Mouse (Mus musculus) forebrain, postnatal 0 days (tissue): Measurements from ENCODE around the gene 4930412O13Rik. TPM values are rescaled to one million over a fixed set of nuclear protein-coding genes. Genes with fewer than 3 reads are reported as not detected.

Source experiments
- ATAC-seq: fragments of 200-750 bp; cut with Nextera tagmentation; 2 replicates; pipeline ENCODE4 v1.8.0; 2017; ENCODE audit warnings: mild to moderate bottlenecking, moderate library complexity
- DNase-seq: peaks from one replicate; pipeline ENCODE4 v3.0.0-alpha.2; 2015
- H3K27ac ChIP-seq: fragments of 300-500 bp; sonication (generic); 2 replicates; pipeline ENCODE4 v1.5.1; 2014; ENCODE audit warnings: low read depth, mild to moderate bottlenecking, antibody characterized with exemption, low read length, moderate library complexity, mixed read lengths
- H3K27me3 ChIP-seq: fragments of 300-500 bp; sonication (generic); 2 replicates; pipeline ENCODE4 v1.6.1; 2014; ENCODE audit warnings: mild to moderate bottlenecking, low read length, mixed read lengths; ENCODE audit not compliant: insufficient read depth
- H3K36me3 ChIP-seq: fragments of 300-500 bp; sonication (generic); 2 replicates; pipeline ENCODE4 v1.6.1; 2014; ENCODE audit warnings: mild to moderate bottlenecking, moderate library complexity; ENCODE audit not compliant: insufficient read depth
- H3K4me1 ChIP-seq: fragments of 300-500 bp; sonication (generic); 2 replicates; pipeline ENCODE4 v1.6.1; 2014; ENCODE audit warnings: antibody characterized with exemption; ENCODE audit not compliant: insufficient read depth
- H3K4me2 ChIP-seq: fragments of 300-500 bp; sonication (generic); 2 replicates; pipeline ENCODE4 v1.6.1; 2014; ENCODE audit warnings: low read depth, mild to moderate bottlenecking, moderate library complexity
- H3K4me3 ChIP-seq: fragments of 300-500 bp; sonication (generic); 2 replicates; pipeline ENCODE4 v1.5.1; 2014; ENCODE audit warnings: low read depth, low read length, mixed read lengths
- H3K9ac ChIP-seq: fragments of 300-500 bp; sonication (generic); 2 replicates; pipeline ENCODE4 v1.6.1; 2014; ENCODE audit warnings: mild to moderate bottlenecking
- H3K9me3 ChIP-seq: fragments of 300-500 bp; sonication (generic); 2 replicates; pipeline ENCODE4 v1.6.1; 2016; ENCODE audit warnings: low read length
- CTCF ChIP-seq: sonication (generic); IDR thresholded peaks from 2 replicates; pipeline ENCODE4 v1.5.1; 2016; ENCODE audit warnings: antibody characterized with exemption, control low read depth, low read depth
- WGBS: fragments of 180-500 bp; shearing (Covaris S2); extraction: QIAGEN DNeasy Blood & Tissue Kit; methylation state at CpG from one replicate; pipeline ENCODE4 v1.1.7; 2014; 5-methylcytosine and 5-hydroxymethylcytosine counted together
- polyA plus RNA-seq: library from polyadenylated mRNA; unstranded; fragments of >200 nt; fragmentation: Nextera tagmentation; extraction: Ambion mirVana; gene quantifications from 2 replicates; pipeline ENCODE4 v1.2.1, GENCODE M21; 2015
- total RNA-seq: library from RNA; depleted of rRNA; stranded (reverse); fragments of >200 nt; gene quantifications from 2 replicates; pipeline ENCODE4 v1.2.3, GENCODE M21; 2014; rRNA removed

Gene 4930412O13Rik
- total RNA-seq = not detected in 2 replicates
- not detected in 2 replicates for polyA plus RNA-seq

- no peak for TF ChIP-seq CTCF
- H3K27ac ChIP-seq = no peak within 1 kb of the TSS
- H3K4me3 ChIP-seq = peak within 1 kb of the TSS; percentile 12; the same call in 1 of the 2 replicates
- H3K9me3 ChIP-seq = no peaks in the 10 kb centered on the region
- peak within 1 kb of the TSS; percentile 15; the same call in 1 of the 2 replicates for H3K4me2 ChIP-seq
- H3K9ac ChIP-seq = no peak within 1 kb of the TSS
- no peak for ATAC-seq
- no peak for DNase-seq
- WGBS = under 1% methylated on average over 34 of the region's 35 CpGs
- H3K27me3 ChIP-seq = peaks cover 65% of the 10 kb centered on the region
- no peaks in the 10 kb centered on the region for H3K4me1 ChIP-seq
- no peaks in the 10 kb centered on the region for H3K36me3 ChIP-seq
Observed at GRCm38 (mm10) chr2:9881051-9881591, at the start of gene 4930412O13Rik. Gene 4930412O13Rik (plus strand): TSS chr2:9881252.

GRCm38 (mm10) chr2:9833712-9834111, 47.3 kb upstream of the 4930412O13Rik start:
- 88% methylated on average over 7 of the region's 7 CpGs for WGBS
- ATAC-seq (no peak), DNase-seq (no peak)
- no peaks in the 10 kb centered on the region for H3K27me3 ChIP-seq
- no peaks in the 10 kb centered on the region for H3K9me3 ChIP-seq
- H3K9ac ChIP-seq = no peak overlapping the region
- no peak overlapping the region for H3K4me3 ChIP-seq
- H3K36me3 ChIP-seq = no peaks in the 10 kb centered on the region
- no peak for TF ChIP-seq CTCF
- H3K4me1 ChIP-seq = no peaks in the 10 kb centered on the region
- H3K27ac ChIP-seq = no peak overlapping the region
- no peak overlapping the region for H3K4me2 ChIP-seq

GRCm38 (mm10) chr2:9835195-9835594, 45.9 kb upstream of the 4930412O13Rik start:
- Histone ChIP-seq H3K27ac (no peak overlapping the region), H3K9me3 (no peaks in the 10 kb centered on the region), H3K27me3 (no peaks in the 10 kb centered on the region), H3K9ac (no peak overlapping the region), H3K36me3 (no peaks in the 10 kb centered on the region), H3K4me2 (no peak overlapping the region), H3K4me1 (no peaks in the 10 kb centered on the region), H3K4me3 (no peak overlapping the region)
- ATAC-seq (no peak), DNase-seq (no peak)
- no peak for TF ChIP-seq CTCF
- 40% methylated on average over 7 of the region's 7 CpGs for WGBS

DNA sequence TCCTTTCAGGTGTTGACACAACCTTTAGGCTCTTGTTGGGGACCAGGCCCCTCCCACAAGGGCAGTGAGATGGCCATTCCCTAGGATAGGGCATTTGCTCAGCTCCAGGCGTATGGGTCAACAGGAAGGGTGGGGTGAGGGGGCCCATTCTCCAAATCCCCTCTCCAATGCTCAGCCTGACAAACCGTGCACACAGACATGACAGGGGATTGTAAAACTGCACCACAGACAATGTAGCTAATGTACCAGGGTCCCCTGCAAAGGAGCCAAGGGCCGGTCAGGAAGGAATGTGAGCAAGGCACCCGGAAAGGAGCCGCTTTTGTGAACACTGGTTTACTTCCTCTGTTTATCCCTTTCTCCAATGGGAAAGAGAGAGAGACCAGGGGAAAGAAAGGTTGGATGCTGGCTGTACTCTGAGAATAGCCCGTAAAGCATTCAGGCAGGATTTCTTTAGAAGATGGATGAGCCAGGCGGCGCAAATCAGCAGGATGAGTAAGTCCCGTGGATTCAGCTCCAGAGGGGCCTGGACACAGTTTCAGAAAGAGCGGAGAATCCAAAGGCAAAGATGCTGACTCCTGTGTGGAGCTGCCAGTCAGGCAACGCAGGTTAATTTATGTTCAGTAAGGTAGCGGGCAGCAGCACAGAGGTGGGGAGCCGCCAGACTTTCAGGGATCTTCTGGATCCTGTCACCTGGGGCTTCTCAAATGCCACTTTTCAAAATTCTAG, 28.0 kb upstream of the 4930412O13Rik start:
- 43% methylated on average over 13 of the region's 13 CpGs for WGBS
- H3K36me3 ChIP-seq = no peaks in the 10 kb centered on the region
- H3K9ac ChIP-seq = no peak overlapping the region
- DNase-seq (no peak), ATAC-seq (no peak)
- no peaks in the 10 kb centered on the region for H3K4me1 ChIP-seq
- no peak overlapping the region for H3K4me2 ChIP-seq
- H3K27me3 ChIP-seq = no peaks in the 10 kb centered on the region
- no peaks in the 10 kb centered on the region for H3K9me3 ChIP-seq
- TF ChIP-seq CTCF = no peak
- H3K4me3 ChIP-seq = no peak overlapping the region
- H3K27ac ChIP-seq = no peak overlapping the region

GRCm38 (mm10) chr2:9855861-9856260, 25.2 kb upstream of the 4930412O13Rik start:
- DNase-seq (no peak), ATAC-seq (no peak)
- no peak overlapping the region for H3K4me2 ChIP-seq
- no peaks in the 10 kb centered on the region for H3K27me3 ChIP-seq
- no peaks in the 10 kb centered on the region for H3K36me3 ChIP-seq
- no peaks in the 10 kb centered on the region for H3K9me3 ChIP-seq
- WGBS = 17% methylated on average over 4 of the region's 4 CpGs
- no peak overlapping the region for H3K27ac ChIP-seq
- no peak overlapping the region for H3K9ac ChIP-seq
- TF ChIP-seq CTCF = no peak
- no peaks in the 10 kb centered on the region for H3K4me1 ChIP-seq
- H3K4me3 ChIP-seq = no peak overlapping the region

DNA sequence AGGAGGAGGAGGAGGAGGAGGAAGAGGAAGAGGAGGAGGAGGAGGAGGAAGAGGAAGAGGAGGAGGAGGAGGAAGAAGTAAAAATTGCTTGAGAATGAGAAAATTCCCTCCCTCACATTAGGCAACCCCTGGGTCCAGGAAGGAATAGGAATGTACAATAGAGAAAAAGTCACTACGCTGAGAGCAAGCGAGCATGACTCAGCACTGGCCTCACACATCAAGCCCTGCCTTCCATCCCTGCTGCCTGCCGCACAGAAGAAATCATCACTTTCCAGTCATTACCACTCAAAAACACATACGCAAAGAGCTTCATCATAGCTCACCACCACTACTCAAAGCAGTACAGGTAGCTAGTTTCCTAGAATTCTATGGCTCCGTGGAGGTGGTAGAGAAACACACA, 20.4 kb upstream of the 4930412O13Rik start:
- H3K4me2 ChIP-seq = no peak overlapping the region
- ATAC-seq (no peak), DNase-seq (no peak)
- H3K27ac ChIP-seq = no peak overlapping the region
- TF ChIP-seq CTCF = no peak
- WGBS = 76% methylated on average over 5 of the region's 5 CpGs
- H3K4me1 ChIP-seq = no peaks in the 10 kb centered on the region
- H3K4me3 ChIP-seq = no peak overlapping the region
- no peaks in the 10 kb centered on the region for H3K36me3 ChIP-seq
- H3K27me3 ChIP-seq = no peaks in the 10 kb centered on the region
- H3K9ac ChIP-seq = no peak overlapping the region
- no peaks in the 10 kb centered on the region for H3K9me3 ChIP-seq

- no peak for TF ChIP-seq CTCF
- H3K9ac ChIP-seq = no peak overlapping the region
- H3K36me3 ChIP-seq = no peaks in the 10 kb centered on the region
- H3K9me3 ChIP-seq = no peaks in the 10 kb centered on the region
- WGBS = 80% methylated on average over 12 of the region's 12 CpGs
- no peak overlapping the region for H3K27ac ChIP-seq
- DNase-seq = no peak
- no peaks in the 10 kb centered on the region for H3K4me1 ChIP-seq
- H3K4me3 ChIP-seq = no peak overlapping the region
- H3K4me2 ChIP-seq = no peak overlapping the region
- H3K27me3 ChIP-seq = peaks cover 25% of the 10 kb centered on the region
- ATAC-seq = no peak
Observed at GRCm38 (mm10) chr2:9867092-9867825, 13.8 kb upstream of the 4930412O13Rik start.
